Mouse (Mus musculus): ENCODE data around the gene Tmem72. TPM values are rescaled to one million over a fixed set of nuclear protein-coding genes. Genes with fewer than 3 reads are reported as not detected.

The Tmem72 gene
- polyA plus RNA-seq, 1 experiment from 2014 or later, result 0.09 TPM

DNA sequence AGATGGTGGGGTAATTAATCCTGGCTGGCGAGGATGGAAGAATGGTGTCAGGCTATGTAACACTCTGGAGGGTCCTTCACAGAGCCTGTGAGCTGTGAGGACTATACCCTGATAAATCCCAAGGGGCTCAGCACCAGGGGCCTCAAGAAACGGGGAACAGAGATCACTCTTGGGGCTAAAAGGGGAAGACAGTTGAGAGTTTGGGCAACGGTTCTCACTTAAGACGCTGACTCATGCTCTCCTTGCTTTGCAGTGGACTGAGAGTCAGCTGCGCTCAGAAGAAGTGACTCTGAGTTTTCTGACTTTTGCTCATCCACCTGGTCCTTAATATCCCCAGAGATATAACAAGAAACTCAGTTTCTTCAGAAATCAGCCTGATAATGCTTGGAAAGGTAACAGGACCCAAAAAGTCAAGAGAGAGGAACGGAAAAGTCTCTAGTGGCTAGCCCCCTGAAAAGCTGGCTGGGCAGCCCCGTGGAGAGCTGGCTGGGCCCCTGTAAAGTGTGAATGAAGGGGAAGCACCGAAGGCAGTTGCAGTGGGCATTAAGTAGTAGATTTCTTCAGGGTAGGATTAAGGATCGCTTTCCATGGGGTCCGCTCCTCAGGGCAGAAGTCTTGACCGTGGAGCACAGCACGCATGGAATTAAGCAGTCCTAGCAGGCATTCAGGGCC lies 7.9 kb upstream of the Tmem72 start:
- no peaks in the 10 kb centered on the region for H3K27me3 ChIP-seq (ENCODE audit: control insufficient read depth, insufficient read depth, low read length)
- H3K9ac ChIP-seq (ENCODE audit: low read length), result no peak overlapping the region
- no peak overlapping the region for H3K27ac ChIP-seq (replicated peaks in 1 of 2; ENCODE audit: control insufficient read depth in 1 of 2, insufficient read depth in 1 of 2, low read depth in 2 of 2, low read length in 2 of 2)
- no peaks in the 10 kb centered on the region for H3K9me3 ChIP-seq (ENCODE audit: control insufficient read depth, low read length)
- no peaks in the 10 kb centered on the region for H3K36me3 ChIP-seq (ENCODE audit: control insufficient read depth, insufficient read depth, low read length)
- H3K4me3 ChIP-seq (ENCODE audit: control insufficient read depth in 1 of 2, insufficient read depth in 1 of 2, low read depth in 1 of 2, low read length in 2 of 2), result no peak overlapping the region
- H3K4me1 ChIP-seq (ENCODE audit: control insufficient read depth in 2 of 2, insufficient read depth in 2 of 2, low read length in 2 of 2), result no peaks in the 10 kb centered on the region
- H3K4me2 ChIP-seq (ENCODE audit: low read length), result no peak overlapping the region
- WGBS, result 75% methylated on average over 12 of the region's 12 CpGs
- no peak for ATAC-seq (ENCODE audit: insufficient number of reproducible peaks, insufficient read depth, low FRiP score, low read depth)

DNA sequence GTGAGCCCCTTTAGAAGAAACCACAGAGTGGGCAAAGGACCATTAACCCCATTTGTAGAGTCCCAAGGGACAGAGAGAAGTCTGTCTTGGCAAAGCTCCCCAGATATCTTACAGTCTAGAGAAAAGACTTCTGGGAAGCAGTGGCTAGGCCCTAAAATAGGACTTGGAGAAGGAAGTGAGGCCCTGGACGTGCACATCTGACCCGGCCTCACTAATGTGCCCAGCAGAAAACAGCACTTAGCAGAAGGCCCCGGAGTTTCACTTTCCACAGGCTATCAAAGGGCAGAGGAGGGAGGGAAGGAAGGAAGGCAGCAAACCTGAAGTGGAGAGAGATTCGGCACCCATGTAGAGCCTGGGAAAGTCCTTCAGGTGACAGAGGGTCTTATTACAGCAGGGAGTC lies 2.2 kb upstream of the Tmem72 start:
- WGBS, result 48% methylated on average over 4 of the region's 4 CpGs

DNA sequence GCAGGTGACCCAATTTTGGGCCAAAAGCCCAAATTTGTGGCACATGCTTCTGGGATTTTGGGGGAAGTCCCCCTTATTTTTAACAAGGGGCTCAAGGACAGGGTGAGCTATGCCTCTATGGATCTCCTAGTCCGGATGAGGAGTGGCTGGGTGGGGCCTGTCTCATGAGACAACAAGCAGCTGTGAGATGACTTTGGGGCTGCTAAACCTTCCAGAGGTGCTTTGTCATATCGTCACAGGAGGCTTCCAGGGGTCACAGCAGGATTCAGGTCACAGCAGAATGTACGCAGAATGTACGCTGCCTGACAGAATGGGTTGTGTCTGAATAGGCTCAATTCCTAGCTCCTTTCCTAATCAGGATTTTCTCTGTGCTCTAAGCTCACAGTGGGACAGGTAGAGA lies 1.6 kb upstream of the Tmem72 start:
- WGBS, result 84% methylated on average over 4 of the region's 4 CpGs
- Histone ChIP-seq H3K4me3 (ENCODE audit: control insufficient read depth in 1 of 2, insufficient read depth in 1 of 2, low read depth in 1 of 2, low read length in 2 of 2) (no peak overlapping the region), H3K27me3 (ENCODE audit: control insufficient read depth, insufficient read depth, low read length) (no peaks in the 10 kb centered on the region), H3K36me3 (ENCODE audit: control insufficient read depth, insufficient read depth, low read length) (no peaks in the 10 kb centered on the region), H3K4me2 (ENCODE audit: low read length) (no peak overlapping the region), H3K4me1 (ENCODE audit: control insufficient read depth in 2 of 2, insufficient read depth in 2 of 2, low read length in 2 of 2) (peaks cover 20 to 22% of the 10 kb centered on the region in 2 experiments), H3K27ac (replicated peaks in 1 of 2; ENCODE audit: control insufficient read depth in 1 of 2, insufficient read depth in 1 of 2, low read depth in 2 of 2, low read length in 2 of 2) (no peak overlapping the region), H3K9ac (ENCODE audit: low read length) (no peak overlapping the region), H3K9me3 (ENCODE audit: control insufficient read depth, low read length) (no peaks in the 10 kb centered on the region)
- no peak for ATAC-seq (ENCODE audit: insufficient number of reproducible peaks, insufficient read depth, low FRiP score, low read depth)

More for the DNA sequence above, 2.2 kb upstream of the Tmem72 start:
- Histone ChIP-seq H3K36me3 (ENCODE audit: control insufficient read depth, insufficient read depth, low read length) (no peaks in the 10 kb centered on the region), H3K27ac (replicated peaks in 1 of 2; ENCODE audit: control insufficient read depth in 1 of 2, insufficient read depth in 1 of 2, low read depth in 2 of 2, low read length in 2 of 2) (no peak overlapping the region), H3K9ac (ENCODE audit: low read length) (no peak overlapping the region), H3K4me3 (ENCODE audit: control insufficient read depth in 1 of 2, insufficient read depth in 1 of 2, low read depth in 1 of 2, low read length in 2 of 2) (no peak overlapping the region), H3K4me1 (ENCODE audit: control insufficient read depth in 2 of 2, insufficient read depth in 2 of 2, low read length in 2 of 2) (peaks cover 20 to 22% of the 10 kb centered on the region in 2 experiments), H3K27me3 (ENCODE audit: control insufficient read depth, insufficient read depth, low read length) (no peaks in the 10 kb centered on the region), H3K9me3 (ENCODE audit: control insufficient read depth, low read length) (no peaks in the 10 kb centered on the region), H3K4me2 (ENCODE audit: low read length) (no peak overlapping the region)
- ATAC-seq (ENCODE audit: insufficient number of reproducible peaks, insufficient read depth, low FRiP score, low read depth), result no peak

DNA sequence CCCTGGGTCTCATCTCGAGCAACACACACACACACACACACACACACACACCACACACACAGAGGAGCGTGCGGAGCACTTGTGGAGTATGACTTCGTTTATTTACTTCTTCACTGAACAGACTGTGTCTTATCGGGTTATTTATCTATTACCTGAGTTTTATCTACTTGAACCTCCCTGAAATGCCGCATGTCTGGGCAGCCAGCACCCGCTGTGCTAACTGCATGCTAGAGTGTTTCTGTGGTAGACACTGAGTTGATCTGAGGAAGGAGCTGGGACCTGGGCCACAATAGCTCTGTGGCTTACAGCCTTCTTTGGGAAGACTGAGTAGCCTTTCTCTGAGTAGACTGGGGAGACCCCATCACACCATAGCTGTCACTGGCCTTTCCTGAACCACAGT lies 1.1 kb upstream of the Tmem72 start:
- Histone ChIP-seq H3K9ac (ENCODE audit: low read length) (no peak overlapping the region), H3K27me3 (ENCODE audit: control insufficient read depth, insufficient read depth, low read length) (no peaks in the 10 kb centered on the region), H3K9me3 (ENCODE audit: control insufficient read depth, low read length) (no peaks in the 10 kb centered on the region), H3K4me3 (ENCODE audit: control insufficient read depth in 1 of 2, insufficient read depth in 1 of 2, low read depth in 1 of 2, low read length in 2 of 2) (no peak overlapping the region), H3K4me2 (ENCODE audit: low read length) (no peak overlapping the region), H3K36me3 (ENCODE audit: control insufficient read depth, insufficient read depth, low read length) (no peaks in the 10 kb centered on the region), H3K27ac (replicated peaks in 1 of 2; ENCODE audit: control insufficient read depth in 1 of 2, insufficient read depth in 1 of 2, low read depth in 2 of 2, low read length in 2 of 2) (no peak overlapping the region), H3K4me1 (ENCODE audit: control insufficient read depth in 2 of 2, insufficient read depth in 2 of 2, low read length in 2 of 2) (peaks cover 20 to 22% of the 10 kb centered on the region in 2 experiments)
- ATAC-seq (ENCODE audit: insufficient number of reproducible peaks, insufficient read depth, low FRiP score, low read depth), result no peak
- 82% methylated on average over 7 of the region's 7 CpGs for WGBS

DNA sequence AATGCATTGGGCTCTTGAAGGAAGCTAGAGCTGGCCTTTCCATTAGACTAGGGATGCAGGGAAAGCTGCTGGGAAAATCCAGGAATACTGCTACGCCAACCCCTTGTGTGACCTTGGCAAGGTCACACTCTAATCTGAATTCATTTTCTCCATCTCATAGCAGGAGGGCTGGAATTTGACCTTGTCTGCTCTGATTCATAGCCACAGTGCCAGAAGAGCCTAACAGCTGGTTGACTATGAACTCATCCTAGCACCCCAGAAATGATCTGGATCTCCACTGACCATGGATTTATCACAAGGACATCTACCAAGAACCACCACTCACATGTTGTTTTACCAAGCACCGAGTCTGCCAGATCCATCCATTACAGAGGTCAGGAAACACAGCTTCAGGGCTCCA lies 1.5 kb downstream of the Tmem72 start:
- ATAC-seq (ENCODE audit: insufficient number of reproducible peaks, insufficient read depth, low FRiP score, low read depth), result no peak
- Histone ChIP-seq H3K36me3 (ENCODE audit: control insufficient read depth, insufficient read depth, low read length) (no peaks in the 10 kb centered on the region), H3K9ac (ENCODE audit: low read length) (no peak overlapping the region), H3K27ac (replicated peaks in 1 of 2; ENCODE audit: control insufficient read depth in 1 of 2, insufficient read depth in 1 of 2, low read depth in 2 of 2, low read length in 2 of 2) (no peak overlapping the region), H3K9me3 (ENCODE audit: control insufficient read depth, low read length) (no peaks in the 10 kb centered on the region), H3K4me1 (ENCODE audit: control insufficient read depth in 2 of 2, insufficient read depth in 2 of 2, low read length in 2 of 2) (peaks cover 20 to 22% of the 10 kb centered on the region in 2 experiments), H3K4me2 (ENCODE audit: low read length) (no peak overlapping the region), H3K4me3 (ENCODE audit: control insufficient read depth in 1 of 2, insufficient read depth in 1 of 2, low read depth in 1 of 2, low read length in 2 of 2) (no peak overlapping the region), H3K27me3 (ENCODE audit: control insufficient read depth, insufficient read depth, low read length) (no peaks in the 10 kb centered on the region)
- 56% methylated on average over 2 of the region's 2 CpGs for WGBS

DNA sequence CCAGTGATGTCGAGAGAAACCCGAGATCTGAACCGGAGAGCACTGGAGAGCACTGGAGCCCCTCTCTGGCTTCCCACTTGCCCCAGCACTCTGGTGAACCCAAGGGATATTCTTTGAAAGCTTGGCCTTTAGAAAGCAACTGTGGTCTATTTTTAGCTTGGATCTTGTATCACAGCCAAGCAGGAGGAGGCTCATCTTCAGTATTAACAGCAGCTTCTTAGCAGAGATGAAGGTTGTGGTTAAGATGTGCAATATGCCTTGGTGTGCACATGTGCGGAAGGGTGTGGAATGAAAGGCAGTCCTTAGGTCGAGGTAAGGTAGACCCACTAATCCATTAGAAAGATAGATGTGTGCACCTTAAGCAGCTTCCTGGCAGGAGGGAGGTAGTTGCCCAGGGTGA lies 2.1 kb downstream of the Tmem72 start:
- H3K9me3 ChIP-seq (ENCODE audit: control insufficient read depth, low read length), result no peaks in the 10 kb centered on the region
- H3K36me3 ChIP-seq (ENCODE audit: control insufficient read depth, insufficient read depth, low read length), result no peaks in the 10 kb centered on the region
- no peak for ATAC-seq (ENCODE audit: insufficient number of reproducible peaks, insufficient read depth, low FRiP score, low read depth)
- H3K27me3 ChIP-seq (ENCODE audit: control insufficient read depth, insufficient read depth, low read length), result no peaks in the 10 kb centered on the region
- H3K9ac ChIP-seq (ENCODE audit: low read length), result no peak overlapping the region
- no peak overlapping the region for H3K4me3 ChIP-seq (ENCODE audit: control insufficient read depth in 1 of 2, insufficient read depth in 1 of 2, low read depth in 1 of 2, low read length in 2 of 2)
- 61% methylated on average over 5 of the region's 5 CpGs for WGBS
- no peak overlapping the region for H3K4me2 ChIP-seq (ENCODE audit: low read length)
- no peak overlapping the region for H3K27ac ChIP-seq (replicated peaks in 1 of 2; ENCODE audit: control insufficient read depth in 1 of 2, insufficient read depth in 1 of 2, low read depth in 2 of 2, low read length in 2 of 2)
- H3K4me1 ChIP-seq (ENCODE audit: control insufficient read depth in 2 of 2, insufficient read depth in 2 of 2, low read length in 2 of 2), result peaks cover 20 to 22% of the 10 kb centered on the region in 2 experiments

DNA sequence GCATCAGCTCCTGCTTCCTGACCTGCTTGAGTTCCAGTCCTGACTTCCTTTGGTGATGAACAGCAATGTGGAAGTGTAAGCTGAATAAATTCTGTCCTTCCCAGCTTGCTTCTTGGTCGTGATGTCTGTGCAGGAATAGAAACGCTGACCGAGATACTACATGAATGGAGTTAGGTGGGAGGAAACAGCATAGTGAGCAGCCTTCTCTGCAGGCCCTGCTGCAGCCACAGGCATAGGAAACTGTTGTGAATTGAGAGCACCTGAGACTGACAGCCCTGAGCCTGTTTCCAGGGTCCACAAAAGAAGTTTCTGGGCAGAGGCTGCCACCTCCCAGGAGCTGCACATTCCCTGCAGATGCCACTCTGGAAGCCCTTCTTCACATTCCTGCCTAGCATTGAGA lies 2.7 kb downstream of the Tmem72 start:
- no peaks in the 10 kb centered on the region for H3K27me3 ChIP-seq (ENCODE audit: control insufficient read depth, insufficient read depth, low read length)
- H3K36me3 ChIP-seq (ENCODE audit: control insufficient read depth, insufficient read depth, low read length), result no peaks in the 10 kb centered on the region
- no peak overlapping the region for H3K4me3 ChIP-seq (ENCODE audit: control insufficient read depth in 1 of 2, insufficient read depth in 1 of 2, low read depth in 1 of 2, low read length in 2 of 2)
- WGBS, result 75% methylated on average over 3 of the region's 3 CpGs
- H3K4me2 ChIP-seq (ENCODE audit: low read length), result no peak overlapping the region
- H3K27ac ChIP-seq (replicated peaks in 1 of 2; ENCODE audit: control insufficient read depth in 1 of 2, insufficient read depth in 1 of 2, low read depth in 2 of 2, low read length in 2 of 2), result no peak overlapping the region
- no peak overlapping the region for H3K9ac ChIP-seq (ENCODE audit: low read length)
- no peak for ATAC-seq (ENCODE audit: insufficient number of reproducible peaks, insufficient read depth, low FRiP score, low read depth)
- peaks cover 18 to 21% of the 10 kb centered on the region in 2 experiments for H3K4me1 ChIP-seq (ENCODE audit: control insufficient read depth in 2 of 2, insufficient read depth in 2 of 2, low read length in 2 of 2)
- no peaks in the 10 kb centered on the region for H3K9me3 ChIP-seq (ENCODE audit: control insufficient read depth, low read length)

DNA sequence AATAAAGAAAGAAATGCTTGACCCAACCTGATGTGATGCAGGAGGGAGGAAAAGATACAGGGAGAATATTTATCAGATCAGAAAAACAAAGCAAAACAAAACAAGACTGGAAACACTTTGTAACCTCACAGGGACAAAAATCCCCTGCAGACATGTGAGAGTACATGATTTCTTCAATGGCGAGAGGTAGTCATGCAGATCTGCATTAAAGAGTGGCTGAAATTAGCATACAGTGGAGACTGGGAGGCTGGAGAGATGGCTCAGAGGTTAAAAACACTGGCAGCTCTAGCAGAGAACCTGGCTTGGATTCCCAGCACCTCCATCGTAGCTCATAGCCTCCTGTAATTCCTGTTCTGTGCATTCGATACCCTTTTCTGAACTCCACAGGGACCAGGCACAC lies 4.2 kb downstream of the Tmem72 start:
- WGBS, result 89% methylated on average over 3 of the region's 3 CpGs
- Histone ChIP-seq H3K9me3 (ENCODE audit: control insufficient read depth, low read length) (no peaks in the 10 kb centered on the region), H3K9ac (ENCODE audit: low read length) (no peak overlapping the region), H3K4me3 (ENCODE audit: control insufficient read depth in 1 of 2, insufficient read depth in 1 of 2, low read depth in 1 of 2, low read length in 2 of 2) (no peak overlapping the region), H3K4me1 (ENCODE audit: control insufficient read depth in 2 of 2, insufficient read depth in 2 of 2, low read length in 2 of 2) (peaks cover 17 to 19% of the 10 kb centered on the region in 2 experiments), H3K27ac (replicated peaks in 1 of 2; ENCODE audit: control insufficient read depth in 1 of 2, insufficient read depth in 1 of 2, low read depth in 2 of 2, low read length in 2 of 2) (no peak overlapping the region), H3K4me2 (ENCODE audit: low read length) (no peak overlapping the region), H3K27me3 (ENCODE audit: control insufficient read depth, insufficient read depth, low read length) (no peaks in the 10 kb centered on the region), H3K36me3 (ENCODE audit: control insufficient read depth, insufficient read depth, low read length) (no peaks in the 10 kb centered on the region)
- ATAC-seq (ENCODE audit: insufficient number of reproducible peaks, insufficient read depth, low FRiP score, low read depth), result no peak

Measured in heart, embryonic 14.5 days (tissue).